Mouse (Mus musculus) C3H10T1/2 (cell line): ENCODE data around the gene Ggps1. TPM values are rescaled to one million over a fixed set of nuclear protein-coding genes. Genes with fewer than 3 reads are reported as not detected.

Experiments
- polyA plus RNA-seq, 2 experiments: library from polyadenylated mRNA; unstranded; fragments of >200 nt; fragmentation: generic; extraction: Trizol; gene quantifications; one replicate each; pipeline ENCODE4 v1.2.1; 2012; ENCODE audit warnings: missing spikeins in 2 of 2

Gene Ggps1
- polyA plus RNA-seq, result 1 to 10 TPM; 1.1 to 6.1 TPM

GRCm38 (mm10) chr13:14063013-14063941, at the start of gene Ggps1, which contains the start of gene Arid4b:
Ggps1 (minus strand) TSS chr13:14063488.
Arid4b (plus strand) TSS chr13:14063232.

GRCm38 (mm10) chr13:14039292-14039965, 23.9 kb downstream of the Ggps1 start, which contains the start of gene Tbce:
Tbce (minus strand) TSS chr13:14039638.

Other genes starting within 250 kb of the Ggps1 start
- gene B3galnt2, start 109.0 kb downstream of the Ggps1 start, polyA plus RNA-seq, result 1 to 10 TPM in 1 of 2 experiments, under 1 TPM in 1; 0.96 to 5.4 TPM
- gene Tbce, start 23.9 kb downstream of the Ggps1 start, polyA plus RNA-seq, result 10 to 100 TPM in 1 of 2 experiments, 1 to 10 TPM in 1; 1.6 to 17.0 TPM
- gene Arid4b, start 256 bp downstream of the Ggps1 start, polyA plus RNA-seq, result 1 to 10 TPM in 1 of 2 experiments, under 1 TPM in 1; 0.70 to 3.9 TPM